Mouse (Mus musculus) bone marrow macrophage, adult 2 months (primary cell): Measurements from ENCODE around the gene Oxct1.

Experiments used
- CTCF ChIP-seq: IDR thresholded peaks from 2 replicates; pipeline ENCODE4 v1.5.1; 2012; ENCODE audit warnings: low read depth, mild to moderate bottlenecking, low read length, moderate library complexity
- POLR2A ChIP-seq: IDR thresholded peaks from 2 replicates; pipeline ENCODE4 v1.6.1; 2012; ENCODE audit warnings: mild to moderate bottlenecking, low read depth, low read length, borderline replicate concordance

DNA sequence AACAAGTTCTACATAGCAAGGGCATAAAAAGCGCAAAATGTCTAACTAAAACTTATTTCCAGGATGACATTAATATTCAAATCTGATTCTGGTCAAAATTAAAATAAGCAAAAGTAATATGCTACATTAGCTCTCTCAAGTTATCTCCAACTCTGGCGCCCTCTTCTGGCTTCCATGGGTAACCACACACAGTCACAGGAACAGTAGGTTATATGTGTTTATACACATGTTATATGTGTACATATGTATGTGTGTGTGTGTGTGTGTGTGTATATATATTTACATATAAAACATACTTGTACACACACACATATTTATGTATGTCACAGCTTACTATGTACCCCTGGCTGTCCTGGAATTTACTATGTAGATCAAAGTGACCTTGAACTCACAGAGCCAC lies 38.2 kb upstream of the Oxct1 start:
- TF ChIP-seq CTCF (no peak), POLR2A (no peak)
